Mouse (Mus musculus) heart, embryonic 14.5 days (tissue): ENCODE measurements around the gene Cald1. TPM values are rescaled to one million over a fixed set of nuclear protein-coding genes. Genes with fewer than 3 reads are reported as not detected.

ENCODE experiments used
- ATAC-seq: fragments of 200-750 bp; cut with Nextera tagmentation; 2 replicates; pipeline ENCODE4 v1.8.0; 2017; ENCODE audit warnings: low read depth, moderate TSS enrichment; ENCODE audit not compliant: insufficient number of reproducible peaks, insufficient read depth, low FRiP score
- H3K27ac ChIP-seq, 2 experiments: fragments of 200-500 bp in 1 of 2; fragments of 300-500 bp in 1 of 2; sonication (generic) in 1 of 2; replicated peaks in 1 of 2; 2 replicates each; pipeline ENCODE4 v1.5.1; 2012 to 2014; ENCODE audit warnings: low read depth in 2 of 2, low read length in 2 of 2, control low read depth in 1 of 2, mild to moderate bottlenecking in 1 of 2, mixed read lengths in 1 of 2; ENCODE audit not compliant: control insufficient read depth in 1 of 2, insufficient read depth in 1 of 2
- H3K27me3 ChIP-seq: fragments of 300-500 bp; sonication (generic); 2 replicates; pipeline ENCODE4 v1.6.1; 2014; ENCODE audit warnings: mild to moderate bottlenecking, low read length, control low read depth; ENCODE audit not compliant: control insufficient read depth, insufficient read depth
- H3K36me3 ChIP-seq: fragments of 300-500 bp; sonication (generic); 2 replicates; pipeline ENCODE4 v1.6.1; 2014; ENCODE audit warnings: mild to moderate bottlenecking, control low read depth, low read length, mixed read lengths; ENCODE audit not compliant: control insufficient read depth, insufficient read depth
- H3K4me1 ChIP-seq, 2 experiments: fragments of 200-500 bp in 1 of 2; fragments of 300-500 bp in 1 of 2; sonication (generic) in 1 of 2; 2 replicates each; pipeline ENCODE4 v1.6.1; 2012 to 2014; ENCODE audit warnings: low read length in 2 of 2, control low read depth in 1 of 2, mixed read lengths in 1 of 2; ENCODE audit not compliant: control insufficient read depth in 2 of 2, insufficient read depth in 2 of 2
- H3K4me2 ChIP-seq: fragments of 300-500 bp; sonication (generic); 2 replicates; pipeline ENCODE4 v1.6.1; 2014; ENCODE audit warnings: mild to moderate bottlenecking, low read length
- H3K4me3 ChIP-seq, 2 experiments: fragments of 200-500 bp in 1 of 2; fragments of 300-500 bp in 1 of 2; sonication (generic) in 1 of 2; 2 replicates each; pipeline ENCODE4 v1.5.1; 2012 to 2014; ENCODE audit warnings: low read length in 2 of 2, mild to moderate bottlenecking in 2 of 2, control low read depth in 1 of 2, low read depth in 1 of 2, moderate library complexity in 1 of 2; ENCODE audit not compliant: control insufficient read depth in 1 of 2, insufficient read depth in 1 of 2
- H3K9ac ChIP-seq: fragments of 300-500 bp; sonication (generic); 2 replicates; pipeline ENCODE4 v1.6.1; 2014; ENCODE audit warnings: mild to moderate bottlenecking, low read length
- H3K9me3 ChIP-seq: fragments of 300-500 bp; sonication (generic); 2 replicates; pipeline ENCODE4 v1.6.1; 2016; ENCODE audit warnings: low read length, control low read depth; ENCODE audit not compliant: control insufficient read depth
- whole genome bisulfite sequencing: fragments of 180-500 bp; shearing (Covaris S2); extraction: QIAGEN DNeasy Blood & Tissue Kit; methylation state at CpG from one replicate; pipeline ENCODE4 v1.1.7; 2014; 5-methylcytosine and 5-hydroxymethylcytosine counted together
- polyA plus RNA-seq: library from polyadenylated mRNA; unstranded; fragments of >200 nt; fragmentation: Nextera tagmentation; extraction: Ambion mirVana; gene quantifications from 2 replicates; pipeline ENCODE4 v1.2.1, GENCODE M21; 2014

Gene Cald1
- polyA plus RNA-seq, 1 experiment from 2014 or later = 122 TPM

DNA sequence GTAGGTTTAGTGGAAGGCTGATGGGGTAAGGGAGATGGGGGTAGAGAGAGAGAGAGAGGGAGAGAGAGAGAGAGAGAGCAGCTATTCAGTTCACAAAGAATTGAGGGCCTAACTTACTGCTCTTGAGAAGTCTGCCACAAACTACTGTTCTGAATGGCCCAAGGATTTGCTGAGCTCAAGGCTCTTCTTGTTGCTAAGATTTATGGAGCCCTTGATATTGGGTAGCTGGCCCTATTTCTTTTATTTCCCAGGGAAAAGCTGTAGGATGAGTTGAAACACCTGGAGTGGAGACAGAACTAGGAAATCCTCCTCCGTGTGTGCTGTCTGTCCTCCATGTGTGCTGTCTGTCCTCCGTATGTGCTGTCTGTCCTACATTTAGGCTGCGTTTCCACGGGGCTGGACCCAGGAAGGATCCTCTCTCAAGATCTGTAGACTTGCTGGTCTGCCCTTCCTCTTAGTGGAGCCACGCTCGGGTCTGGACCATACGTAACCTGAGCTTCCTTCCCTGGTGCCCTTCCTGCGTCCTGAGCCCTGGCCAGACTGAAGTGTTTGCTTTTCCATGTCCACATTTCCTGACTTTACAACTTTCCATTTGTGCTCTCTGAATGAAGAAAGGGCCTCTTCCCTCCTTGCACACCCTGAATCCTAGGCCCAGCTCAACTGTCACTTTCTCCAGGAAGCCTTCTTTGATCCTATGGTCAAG lies 131.3 kb downstream of the Cald1 start:
- ATAC-seq = no peak
- peak overlapping the region; percentile 32 to 58 for H3K27ac ChIP-seq
- no peaks in the 10 kb centered on the region for H3K9me3 ChIP-seq
- H3K4me1 ChIP-seq = peaks cover 18 to 34% of the 10 kb centered on the region in 2 experiments
- no peak overlapping the region for H3K9ac ChIP-seq
- no peak overlapping the region for H3K4me3 ChIP-seq
- no peaks in the 10 kb centered on the region for H3K27me3 ChIP-seq
- WGBS = 51% methylated on average over 8 of the region's 8 CpGs
- H3K36me3 ChIP-seq = no peaks in the 10 kb centered on the region
- no peak overlapping the region for H3K4me2 ChIP-seq

- WGBS = 62% methylated on average over 6 of the region's 6 CpGs
- no peak overlapping the region for H3K4me2 ChIP-seq
- 0 out of 4 replicates have a peak overlapping the region, but pooled peaks of 1 of the 2 experiments have one; percentile 8 for H3K27ac ChIP-seq
- H3K4me3 ChIP-seq = no peak overlapping the region
- ATAC-seq = no peak
- no peaks in the 10 kb centered on the region for H3K27me3 ChIP-seq
- H3K9ac ChIP-seq = no peak overlapping the region
- H3K36me3 ChIP-seq = no peaks in the 10 kb centered on the region
- no peaks in the 10 kb centered on the region for H3K9me3 ChIP-seq
- peaks cover 22 to 45% of the 10 kb centered on the region in 2 experiments for H3K4me1 ChIP-seq
These were observed 132.7 kb downstream of the Cald1 start for GRCm38 (mm10) chr6:34731007-34731406.

- 0 out of 4 replicates have a peak overlapping the region, but pooled peaks of 1 of the 2 experiments have one; percentile 8 for H3K27ac ChIP-seq
- WGBS = 83% methylated on average over 9 of the region's 9 CpGs
- H3K9me3 ChIP-seq = no peaks in the 10 kb centered on the region
- H3K4me3 ChIP-seq = no peak overlapping the region
- H3K4me2 ChIP-seq = no peak overlapping the region
- no peaks in the 10 kb centered on the region for H3K36me3 ChIP-seq
- no peak overlapping the region for H3K9ac ChIP-seq
- no peak for ATAC-seq
- no peaks in the 10 kb centered on the region for H3K27me3 ChIP-seq
- H3K4me1 ChIP-seq = peaks cover 22 to 44% of the 10 kb centered on the region in 2 experiments
These were observed 133.2 kb downstream of the Cald1 start for GRCm38 (mm10) chr6:34731529-34731928.

DNA sequence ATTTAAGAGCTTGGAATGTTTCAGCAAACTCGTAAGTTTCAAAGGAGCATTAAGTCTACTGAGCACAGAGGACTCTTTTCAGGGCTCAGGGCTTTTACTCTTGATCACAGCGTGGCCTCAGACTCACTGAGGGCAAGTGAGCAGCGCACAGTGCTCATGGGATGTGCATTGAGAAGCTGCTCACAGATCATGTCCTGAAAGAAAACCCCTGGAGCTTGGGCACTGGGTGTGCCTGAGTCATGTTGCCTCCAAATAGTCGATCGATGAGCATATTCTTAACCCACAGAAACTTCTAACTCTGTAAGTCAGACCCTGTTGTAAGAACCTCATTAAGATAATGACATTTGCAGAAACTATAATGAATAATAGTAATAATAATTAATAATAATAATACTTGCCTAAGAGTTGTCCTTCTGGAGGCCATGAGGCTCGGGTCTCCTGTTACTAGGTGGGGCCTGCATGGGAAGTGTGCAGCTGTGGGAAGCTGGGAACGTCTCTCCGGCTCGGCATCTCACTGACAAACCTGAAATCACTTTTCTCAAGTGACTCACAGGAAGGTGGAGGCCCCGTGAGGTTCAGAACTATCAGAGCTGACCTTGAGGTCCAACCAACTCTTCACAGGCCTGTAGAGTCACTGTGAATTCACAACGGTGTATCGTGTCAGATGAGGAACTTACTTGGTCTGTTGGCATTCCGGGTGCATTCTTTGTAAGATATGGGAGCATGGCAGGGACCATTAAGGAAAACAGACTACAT lies 136.8 kb downstream of the Cald1 start:
- no peak overlapping the region for H3K4me3 ChIP-seq
- ATAC-seq = no peak
- no peaks in the 10 kb centered on the region for H3K36me3 ChIP-seq
- H3K27me3 ChIP-seq = no peaks in the 10 kb centered on the region
- H3K4me1 ChIP-seq = peaks cover 9 to 26% of the 10 kb centered on the region in 2 experiments; a peak in 3 of 4 replicates
- H3K27ac ChIP-seq = peak overlapping the region; percentile 42 to 63
- H3K4me2 ChIP-seq = peak overlapping the region; percentile 18; the same call in 1 of the 2 replicates
- H3K9me3 ChIP-seq = no peaks in the 10 kb centered on the region
- 43% methylated on average over 13 of the region's 13 CpGs for WGBS
- H3K9ac ChIP-seq = no peak overlapping the region

DNA sequence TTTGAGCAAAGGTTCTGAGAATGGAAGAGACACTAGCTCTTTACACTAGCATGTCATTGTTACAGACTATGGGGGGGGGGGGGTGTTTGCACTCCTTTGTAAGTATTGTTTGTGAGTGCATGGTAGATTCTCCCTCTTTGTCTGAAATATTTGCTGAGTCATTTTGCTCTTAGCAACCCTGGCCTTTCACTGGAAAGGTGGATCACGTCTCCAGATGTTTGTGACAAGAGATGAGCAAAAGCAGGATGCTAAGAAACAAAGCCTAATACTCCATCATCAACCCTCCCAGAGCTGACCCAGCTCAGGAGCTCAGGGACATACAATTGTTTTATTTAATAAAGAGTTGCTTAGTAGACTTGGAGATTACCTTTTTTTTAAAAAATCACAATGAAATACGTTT lies 138.6 kb downstream of the Cald1 start:
- H3K4me2 ChIP-seq = no peak overlapping the region
- no peaks in the 10 kb centered on the region for H3K27me3 ChIP-seq
- 63% methylated on average over 2 of the region's 2 CpGs for WGBS

GRCm38 (mm10) chr6:34743946-34744345 lies 145.6 kb downstream of the Cald1 start:
- no peak overlapping the region for H3K27ac ChIP-seq
- H3K9me3 ChIP-seq = no peaks in the 10 kb centered on the region
- H3K4me3 ChIP-seq = no peak overlapping the region
- H3K4me2 ChIP-seq = no peak overlapping the region
- 66% methylated on average over 4 of the region's 4 CpGs for WGBS
- H3K4me1 ChIP-seq = no peaks in the 10 kb centered on the region; a peak in 1 of 4 replicates
- ATAC-seq = no peak
- H3K36me3 ChIP-seq = peaks cover 67% of the 10 kb centered on the region
- no peaks in the 10 kb centered on the region for H3K27me3 ChIP-seq
- H3K9ac ChIP-seq = no peak overlapping the region

More for the DNA sequence above, 138.6 kb downstream of the Cald1 start:
- H3K36me3 ChIP-seq = peaks cover 5% of the 10 kb centered on the region
- H3K4me1 ChIP-seq = peaks cover 4 to 15% of the 10 kb centered on the region in 2 experiments; a peak in 3 of 4 replicates
- no peaks in the 10 kb centered on the region for H3K9me3 ChIP-seq
- H3K9ac ChIP-seq = no peak overlapping the region
- H3K27ac ChIP-seq = no peak overlapping the region
- no peak overlapping the region for H3K4me3 ChIP-seq
- ATAC-seq = no peak

- no peak overlapping the region for H3K27ac ChIP-seq
- no peak overlapping the region for H3K9ac ChIP-seq
- H3K4me2 ChIP-seq = no peak overlapping the region
- no peaks in the 10 kb centered on the region for H3K9me3 ChIP-seq
- H3K36me3 ChIP-seq = peaks cover 70% of the 10 kb centered on the region
- no peak overlapping the region for H3K4me3 ChIP-seq
- no peaks in the 10 kb centered on the region for H3K27me3 ChIP-seq
- 57% methylated on average over 6 of the region's 6 CpGs for WGBS
- no peak for ATAC-seq
- peaks cover 4 to 7% of the 10 kb centered on the region in 2 experiments; a peak in 2 of 4 replicates for H3K4me1 ChIP-seq
These were observed 149.5 kb downstream of the Cald1 start for GRCm38 (mm10) chr6:34747846-34748245.
